ENCODE assay signal across 16 mouse cellular contexts in genomic region chr15:59733932-59734331, GRCm38 (mm10).
DNase-seq lines count a peak whose midpoint lies in the region; ATAC-seq lines count a peak whose summit lies in the region.
"Had no signal": no experiment of that assay in that cellular context is flagged by ENCODE, and none has a peak within 500 bp of the region (broad histone marks: within the 10 kb centered on the region; RNA-seq: fewer than 3 reads in every experiment).

No protein-coding gene starts in this region.

- intact Hi-C loops in heart, postnatal 36 days (cut with DNase I): no loop called here

- ATAC-seq in erythroblast, adult 5-6 weeks (replicated peaks; ENCODE audit: low FRiP score, poor library complexity, severe bottlenecking): no peak
- ATAC-seq: forebrain, embryonic 15.5 days; intestine, postnatal 0 days had no signal

- DNase-seq in heart, adult 11 months: peak; percentile 85
- no peak for DNase-seq in heart, postnatal 36 days
- DNase-seq in retina, postnatal 1 day: peak; percentile 27
- no peak for DNase-seq in retina, embryonic 14.5 days (ENCODE audit: low spot score)
- peak; percentile 66 for DNase-seq in NIH3T3 (ENCODE audit: low read depth)
- no peak for DNase-seq in urinary bladder, postnatal 36 days (ENCODE audit: low spot score in 2 of 2)
- DNase-seq: cerebellum, adult 18-20 months; cerebellum, adult 9-10 months; cerebellum, postnatal 14 days; gastrocnemius, adult 2 months; gastrocnemius, postnatal 14 days; heart, adult 2 months; heart, postnatal 14 days had no signal

Comparison
In these comparisons a context has a peak if more than half of its experiments do, and no peak if none do; other contexts are left out.
1. DNase-seq: peak in heart, adult 11 months (single experiment), retina, postnatal 1 day (single experiment) and NIH3T3 (single experiment); none in heart, postnatal 36 days (0 of 2), retina, embryonic 14.5 days (single experiment) and urinary bladder, postnatal 36 days (0 of 2).